Mouse (Mus musculus) heart, adult 9 months (tissue): ENCODE measurements around the gene Gm42688.
"Not testable (repeated sequence)": the region's sequence is repeated elsewhere in the genome, so short reads cannot be mapped to it uniquely, and the experiment has no call there.

Experiments
- DNase-seq, 2 experiments: peaks; one replicate each; pipeline ENCODE4 v3.0.0; 2022; ENCODE audit warnings: low spot score in 2 of 2

Gm42688 gene

DNA sequence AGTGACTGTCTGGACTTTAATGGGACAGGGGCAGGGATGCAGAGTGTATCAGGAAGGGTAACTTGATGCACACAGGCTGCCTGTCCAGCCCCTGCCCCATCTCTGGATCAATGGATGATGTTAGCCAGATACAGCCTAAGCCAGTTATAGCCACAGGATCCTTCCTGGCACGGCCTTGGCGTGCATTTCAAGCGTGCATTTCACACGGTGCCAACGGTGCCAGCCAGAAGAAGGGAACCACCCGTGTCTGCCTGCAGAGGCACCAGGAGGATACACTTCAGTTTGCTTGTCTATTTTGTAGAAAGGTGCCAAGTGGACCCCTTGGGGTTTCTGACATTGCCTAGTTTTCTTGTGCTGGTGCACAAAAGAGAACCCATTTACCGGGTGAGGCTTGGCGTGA is 38.6 kb downstream of the Gm42688 start:
- no peak for DNase-seq

GRCm38 (mm10) chr6:83141636-83142035 is 40.2 kb downstream of the Gm42688 start:
- DNase-seq = no peak

- DNase-seq = peak in 1 of 2 experiments; percentile 56
Observed at GRCm38 (mm10) chr6:83142211-83142731, 40.9 kb downstream of the Gm42688 start.

DNA sequence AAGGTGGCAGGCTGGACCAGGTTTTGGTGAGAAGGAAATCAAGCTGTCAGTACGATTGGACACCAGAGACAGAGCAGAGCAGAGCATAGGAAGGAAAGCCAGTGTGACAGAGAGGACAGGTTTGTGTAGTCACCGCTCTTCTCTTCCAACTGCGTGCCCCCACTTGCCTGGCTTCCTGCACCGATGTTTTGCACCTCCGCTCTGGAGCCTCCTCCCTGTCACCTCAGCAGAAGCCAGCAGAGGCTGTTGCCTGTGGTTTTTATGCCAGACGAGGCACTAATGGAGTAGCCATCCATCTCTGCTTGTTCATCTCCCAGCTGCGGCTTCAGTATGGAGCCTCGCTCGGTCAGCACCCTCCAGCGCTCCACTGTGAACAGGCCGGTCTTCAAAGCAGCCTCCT is 41.5 kb downstream of the Gm42688 start:
- no peak for DNase-seq

GRCm38 (mm10) chr6:83145209-83145608 is 43.8 kb downstream of the Gm42688 start:
- no peak for DNase-seq

DNA sequence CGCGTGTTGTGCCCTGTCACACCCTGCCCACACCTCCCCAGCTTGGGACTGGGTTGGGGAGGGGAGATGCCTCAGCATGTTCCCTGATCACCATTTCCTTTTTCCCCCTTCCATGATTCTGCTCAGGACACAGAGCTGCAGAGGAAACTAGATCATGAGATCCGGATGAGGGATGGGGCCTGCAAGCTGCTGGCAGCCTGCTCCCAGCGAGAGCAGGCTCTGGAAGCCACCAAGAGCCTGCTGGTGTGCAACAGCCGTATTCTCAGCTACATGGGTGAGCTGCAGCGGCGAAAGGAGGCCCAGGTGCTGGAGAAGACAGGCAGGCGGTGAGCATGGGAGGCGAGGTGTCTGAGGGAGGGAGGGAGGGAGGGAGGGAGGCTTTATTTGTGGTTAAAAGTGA is 44.4 kb downstream of the Gm42688 start:
- no peak for DNase-seq

- DNase-seq = no peak
Observed at GRCm38 (mm10) chr6:83147280-83147679, 45.9 kb downstream of the Gm42688 start.

DNA sequence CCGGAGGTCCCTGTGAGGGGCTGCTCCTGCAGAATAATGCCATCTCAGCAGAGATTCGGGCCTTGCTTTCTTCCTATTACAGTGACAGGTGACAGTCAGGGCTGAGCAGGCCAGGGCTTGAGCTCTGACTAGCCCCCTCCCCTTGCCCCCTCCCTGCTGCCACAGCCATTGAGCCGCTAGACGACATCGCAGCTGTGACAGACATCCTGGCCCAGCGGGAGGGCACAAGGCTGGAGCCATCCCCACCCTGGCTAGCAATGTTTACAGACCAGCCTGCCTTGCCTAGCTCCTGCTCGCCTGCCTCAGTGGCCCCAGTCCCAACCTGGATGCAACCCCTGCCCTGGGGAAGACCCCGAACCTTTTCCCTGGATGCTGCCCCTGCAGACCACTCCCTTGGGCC is 50.3 kb downstream of the Gm42688 start:
- no peak for DNase-seq

GRCm38 (mm10) chr6:83153038-83153437 is 51.6 kb downstream of the Gm42688 start:
- DNase-seq = no peak

- DNase-seq = no peak
Observed at GRCm38 (mm10) chr6:83153485-83153884, 52.1 kb downstream of the Gm42688 start.

DNA sequence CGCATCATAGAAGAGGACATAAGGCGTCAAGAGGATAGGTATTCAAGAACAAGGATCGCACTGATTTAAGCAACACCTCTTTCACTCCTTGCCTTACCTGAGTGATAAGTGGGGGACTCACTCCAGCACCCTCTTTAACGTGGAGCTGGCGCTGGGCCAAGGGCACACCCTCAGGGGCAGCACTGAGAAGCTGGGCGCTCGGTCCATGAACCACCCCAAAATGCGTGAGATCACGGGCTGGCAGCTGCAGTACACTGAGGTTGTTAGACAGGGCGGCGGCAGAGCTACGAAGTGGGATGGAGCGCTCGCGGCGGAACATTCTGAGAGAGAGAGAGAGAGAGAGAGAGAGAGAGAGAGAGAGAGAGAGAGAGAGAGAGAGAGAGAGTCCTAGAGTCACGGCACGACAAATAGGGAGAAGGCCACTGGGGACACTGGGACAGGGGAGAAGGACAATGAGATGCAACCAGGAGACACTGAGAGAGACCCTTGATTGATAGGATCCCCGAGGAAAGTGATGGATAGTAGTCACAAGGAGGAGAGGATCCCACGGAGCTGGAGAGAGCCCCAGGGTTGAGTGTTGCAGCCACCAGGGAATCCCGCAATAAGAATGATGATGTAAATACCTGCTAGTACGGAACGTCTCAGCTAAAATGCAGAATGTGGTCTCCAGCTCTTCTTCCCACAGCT is 54.3 kb downstream of the Gm42688 start:
- DNase-seq = no peak

- peak; percentile 35 to 43 for DNase-seq
Observed at GRCm38 (mm10) chr6:83156259-83156684, 54.9 kb downstream of the Gm42688 start, which contains the start of the genes Wdr54 and 1700003E16Rik. Gene Wdr54 (minus strand): TSS chr6:83156397. Gene 1700003E16Rik (plus strand): TSS chr6:83156404.

GRCm38 (mm10) chr6:83159456-83159855 is 58.0 kb downstream of the Gm42688 start:
- DNase-seq = not testable (repeated sequence)
